Mouse (Mus musculus) cerebellum, adult 2 months (tissue): ENCODE measurements around the gene Hspbp1.

Experiments used
- CTCF ChIP-seq: fragments of 200-500 bp; IDR thresholded peaks from 2 replicates; pipeline ENCODE4 v1.5.1; 2011; ENCODE audit warnings: low read depth, mild to moderate bottlenecking, control low read depth, low read length, moderate library complexity, borderline replicate concordance; ENCODE audit not compliant: insufficient read depth
- POLR2A ChIP-seq: fragments of 200-500 bp; IDR thresholded peaks from 2 replicates; pipeline ENCODE4 v1.6.1; 2011; ENCODE audit warnings: low read length, control low read depth, borderline replicate concordance; ENCODE audit not compliant: insufficient read depth

GRCm38 (mm10) chr7:4732968-4733392 is 48.1 kb upstream of the Hspbp1 start:
- TF ChIP-seq CTCF (no peak), POLR2A (no peak)
